Mouse (Mus musculus) neural tube, embryonic 14.5 days (tissue): Measurements from ENCODE around the gene Olfr608. TPM values are rescaled to one million over a fixed set of nuclear protein-coding genes. Genes with fewer than 3 reads are reported as not detected.
A peak's percentile ranks its signal among the peaks of the same experiment; 100 is the strongest.
"Not testable (repeated sequence)": the region's sequence is repeated elsewhere in the genome, so short reads cannot be mapped to it uniquely, and the experiment has no call there.

Experiments used
- ATAC-seq: fragments of 200-750 bp; cut with Nextera tagmentation; 2 replicates; pipeline ENCODE4 v1.8.0; 2017; ENCODE audit warnings: low read depth, mild to moderate bottlenecking, moderate TSS enrichment, moderate library complexity
- H3K27ac ChIP-seq: fragments of 300-500 bp; sonication (generic); 2 replicates; pipeline ENCODE4 v1.5.1; 2014; ENCODE audit warnings: low read depth, mild to moderate bottlenecking, control low read depth, low read length, moderate library complexity, mixed read lengths
- H3K27me3 ChIP-seq: fragments of 300-500 bp; sonication (generic); 2 replicates; pipeline ENCODE4 v1.6.1; 2014; ENCODE audit warnings: low read length; ENCODE audit not compliant: control insufficient read depth, insufficient read depth
- H3K36me3 ChIP-seq: fragments of 300-500 bp; sonication (generic); 2 replicates; pipeline ENCODE4 v1.6.1; 2014; ENCODE audit warnings: low read length, mixed read lengths; ENCODE audit not compliant: control insufficient read depth, insufficient read depth
- H3K4me1 ChIP-seq: fragments of 300-500 bp; sonication (generic); 2 replicates; pipeline ENCODE4 v1.6.1; 2014; ENCODE audit warnings: low read length; ENCODE audit not compliant: control insufficient read depth, insufficient read depth
- H3K4me2 ChIP-seq: fragments of 300-500 bp; sonication (generic); 2 replicates; pipeline ENCODE4 v1.6.1; 2014; ENCODE audit warnings: mild to moderate bottlenecking, low read depth, low read length, control low read depth
- H3K4me3 ChIP-seq: fragments of 300-500 bp; sonication (generic); 2 replicates; pipeline ENCODE4 v1.5.1; 2014; ENCODE audit warnings: low read depth, low read length, control low read depth, mixed read lengths
- H3K9ac ChIP-seq: fragments of 300-500 bp; sonication (generic); replicated peaks from 2 replicates; pipeline ENCODE4 v1.6.1; 2014; ENCODE audit warnings: low read depth, mild to moderate bottlenecking, control low read depth, low read length, mixed read lengths
- H3K9me3 ChIP-seq: fragments of 300-500 bp; sonication (generic); 2 replicates; pipeline ENCODE4 v1.6.1; 2016; ENCODE audit warnings: low read length; ENCODE audit not compliant: control insufficient read depth
- WGBS: fragments of 180-500 bp; shearing (Covaris S2); extraction: QIAGEN DNeasy Blood & Tissue Kit; methylation state at CpG from one replicate; pipeline ENCODE4 v1.1.7; 2014; 5-methylcytosine and 5-hydroxymethylcytosine counted together
- polyA plus RNA-seq: library from polyadenylated mRNA; unstranded; fragments of >200 nt; fragmentation: Nextera tagmentation; extraction: Ambion mirVana; gene quantifications from 2 replicates; pipeline ENCODE4 v1.2.1, GENCODE M21; 2014

The Olfr608 gene
- polyA plus RNA-seq: not detected in 2 replicates

- H3K9ac ChIP-seq: no peak within 1 kb of the TSS
Measured at GRCm38 (mm10) chr7:103469577-103469976, at the start of gene Olfr608. Gene Olfr608 (plus strand): TSS chr7:103469877.

GRCm38 (mm10) chr7:103445339-103445738 lies 24.3 kb upstream of the Olfr608 start, which contains the start of gene Olfr605:
Gene Olfr605 (minus strand): TSS chr7:103445439.
- ATAC-seq: no peak
- WGBS: 89% methylated on average over 1 of the region's 1 CpGs
- H3K9ac ChIP-seq: no peak within 1 kb of the TSS

More at GRCm38 (mm10) chr7:103469577-103469976, at the start of gene Olfr608:
- no peak within 1 kb of the TSS for H3K4me2 ChIP-seq
- no peak within 1 kb of the TSS for H3K27ac ChIP-seq
- no peaks in the 10 kb centered on the region for H3K27me3 ChIP-seq
- no peaks in the 10 kb centered on the region for H3K36me3 ChIP-seq
- no peaks in the 10 kb centered on the region for H3K9me3 ChIP-seq
- no peak for ATAC-seq
- no peak within 1 kb of the TSS for H3K4me3 ChIP-seq
- no peaks in the 10 kb centered on the region for H3K4me1 ChIP-seq

GRCm38 (mm10) chr7:103448746-103449145 lies 20.9 kb upstream of the Olfr608 start, which contains the start of gene Olfr606:
Gene Olfr606 (plus strand): TSS chr7:103449046.
- Histone ChIP-seq H3K9me3 (no peaks in the 10 kb centered on the region), H3K4me2 (no peak within 1 kb of the TSS), H3K27ac (no peak within 1 kb of the TSS), H3K36me3 (no peaks in the 10 kb centered on the region), H3K9ac (no peak within 1 kb of the TSS), H3K27me3 (no peaks in the 10 kb centered on the region), H3K4me3 (no peak within 1 kb of the TSS), H3K4me1 (no peaks in the 10 kb centered on the region)
- WGBS: 97% methylated on average over 2 of the region's 2 CpGs
- no peak for ATAC-seq

More at GRCm38 (mm10) chr7:103445339-103445738, 24.3 kb upstream of the Olfr608 start, which contains the start of gene Olfr605:
- Histone ChIP-seq H3K36me3 (no peaks in the 10 kb centered on the region), H3K4me3 (no peak within 1 kb of the TSS), H3K4me1 (no peaks in the 10 kb centered on the region), H3K27me3 (no peaks in the 10 kb centered on the region), H3K4me2 (no peak within 1 kb of the TSS), H3K27ac (no peak within 1 kb of the TSS), H3K9me3 (no peaks in the 10 kb centered on the region)

- no peak overlapping the region for H3K4me2 ChIP-seq
- no peak overlapping the region for H3K27ac ChIP-seq
- H3K9me3 ChIP-seq: no peaks in the 10 kb centered on the region
- 95% methylated on average over 5 of the region's 5 CpGs for WGBS
- H3K36me3 ChIP-seq: no peaks in the 10 kb centered on the region
- H3K27me3 ChIP-seq: no peaks in the 10 kb centered on the region
- ATAC-seq: no peak
- H3K4me1 ChIP-seq: no peaks in the 10 kb centered on the region
- no peak overlapping the region for H3K9ac ChIP-seq
- no peak overlapping the region for H3K4me3 ChIP-seq
Measured at GRCm38 (mm10) chr7:103460590-103460989, 9.1 kb upstream of the Olfr608 start.

- H3K27me3 ChIP-seq, H3K4me1 ChIP-seq, H3K36me3 ChIP-seq, H3K9ac ChIP-seq, H3K9me3 ChIP-seq, H3K27ac ChIP-seq, H3K4me3 ChIP-seq, H3K4me2 ChIP-seq: not testable (repeated sequence)
- peak; percentile 51; the same call in 1 of the 2 replicates for ATAC-seq
- WGBS: 88% methylated on average over 9 of the region's 9 CpGs
Measured at GRCm38 (mm10) chr7:103477106-103477505, 7.4 kb downstream of the Olfr608 start.

- Histone ChIP-seq H3K4me3 (no peak within 1 kb of the TSS), H3K27ac (no peak within 1 kb of the TSS), H3K4me2 (no peak within 1 kb of the TSS), H3K9me3 (no peaks in the 10 kb centered on the region), H3K36me3 (no peaks in the 10 kb centered on the region), H3K27me3 (no peaks in the 10 kb centered on the region), H3K9ac (no peak within 1 kb of the TSS), H3K4me1 (no peaks in the 10 kb centered on the region)
- 47% methylated on average over 1 of the region's 1 CpGs for WGBS
- no peak for ATAC-seq
Measured at GRCm38 (mm10) chr7:103497962-103498361, 28.3 kb downstream of the Olfr608 start, which contains the start of gene Olfr609. Gene Olfr609 (minus strand): TSS chr7:103498062.

- Histone ChIP-seq H3K9me3 (no peaks in the 10 kb centered on the region), H3K27ac (no peak within 1 kb of the TSS), H3K4me1 (no peaks in the 10 kb centered on the region), H3K36me3 (no peaks in the 10 kb centered on the region), H3K27me3 (no peaks in the 10 kb centered on the region), H3K4me3 (no peak within 1 kb of the TSS), H3K4me2 (no peak within 1 kb of the TSS), H3K9ac (no peak within 1 kb of the TSS)
- no peak for ATAC-seq
- 79% methylated on average over 2 of the region's 2 CpGs for WGBS
Measured at GRCm38 (mm10) chr7:103512022-103512421, 42.3 kb downstream of the Olfr608 start, which contains the start of gene Olfr610. Gene Olfr610 (minus strand): TSS chr7:103512122.

GRCm38 (mm10) chr7:103520746-103521145 lies 51.1 kb downstream of the Olfr608 start, which contains the start of gene Olfr611:
Gene Olfr611 (minus strand): TSS chr7:103520846.
- not testable (repeated sequence) for H3K4me1 ChIP-seq, H3K27ac ChIP-seq, H3K27me3 ChIP-seq, H3K36me3 ChIP-seq, H3K9me3 ChIP-seq, H3K9ac ChIP-seq, H3K4me3 ChIP-seq, H3K4me2 ChIP-seq, ATAC-seq
- WGBS: 72% methylated on average over 1 of the region's 1 CpGs
